Mouse (Mus musculus) myocyte (in vitro differentiated cells): Measurements from ENCODE around the gene Cyp2a4. TPM values are rescaled to one million over a fixed set of nuclear protein-coding genes. Genes with fewer than 3 reads are reported as not detected.
"Not testable (repeated sequence)": the region's sequence is repeated elsewhere in the genome, so short reads cannot be mapped to it uniquely, and the experiment has no call there.

ENCODE experiments used
- H3K27me3 ChIP-seq: one replicate; pipeline ENCODE4 v1.6.1; 2011; ENCODE audit not compliant: control insufficient read depth, insufficient read depth, insufficient read length
- H3K36me3 ChIP-seq: one replicate; pipeline ENCODE4 v1.6.1; 2011; ENCODE audit not compliant: control insufficient read depth, insufficient read depth
- H3K4me2 ChIP-seq: one replicate; pipeline ENCODE4 v1.6.1; 2011; ENCODE audit warnings: low read depth, control low read depth
- H3K4me3 ChIP-seq: one replicate; pipeline ENCODE4 v1.5.1; 2011; ENCODE audit warnings: mild to moderate bottlenecking, control low read depth, moderate library complexity
- H3K79me2 ChIP-seq: one replicate; pipeline ENCODE4 v1.6.1; 2011; ENCODE audit not compliant: control insufficient read depth, insufficient read depth
- H3ac ChIP-seq: one replicate; pipeline ENCODE4 v1.6.1; 2011; ENCODE audit not compliant: control insufficient read depth, insufficient read length
- polyA plus RNA-seq: library from polyadenylated mRNA; unstranded; fragments of >200 nt; fragmentation: generic; extraction: Trizol; gene quantifications from one replicate; pipeline ENCODE4 v1.2.1, GENCODE M21; 2012; ENCODE audit warnings: missing spikeins

Gene Cyp2a4
- polyA plus RNA-seq = not detected

- H3K79me2 ChIP-seq, H3K36me3 ChIP-seq, H3K4me2 ChIP-seq, H3K4me3 ChIP-seq, H3ac ChIP-seq, H3K27me3 ChIP-seq: not testable (repeated sequence)
Measured at GRCm38 (mm10) chr7:26306926-26307325, at the start of gene Cyp2a4. TSS of gene Cyp2a4 (plus strand) at chr7:26307169.

GRCm38 (mm10) chr7:26260034-26260433, 46.9 kb upstream of the Cyp2a4 start, which contains the start of gene Vmn1r184:
TSS of gene Vmn1r184 (plus strand) at chr7:26260334.
- H3K36me3 ChIP-seq, H3K4me3 ChIP-seq, H3K4me2 ChIP-seq, H3K27me3 ChIP-seq, H3ac ChIP-seq, H3K79me2 ChIP-seq: not testable (repeated sequence)

GRCm38 (mm10) chr7:26303429-26304166, 3.4 kb upstream of the Cyp2a4 start:
- not testable (repeated sequence) for H3K27me3 ChIP-seq, H3K79me2 ChIP-seq, H3K36me3 ChIP-seq, H3K4me2 ChIP-seq, H3K4me3 ChIP-seq, H3ac ChIP-seq

GRCm38 (mm10) chr7:26311786-26312185, 4.8 kb downstream of the Cyp2a4 start:
- not testable (repeated sequence) for H3K4me2 ChIP-seq, H3ac ChIP-seq, H3K36me3 ChIP-seq, H3K27me3 ChIP-seq, H3K79me2 ChIP-seq, H3K4me3 ChIP-seq

GRCm38 (mm10) chr7:26315194-26315593, 8.2 kb downstream of the Cyp2a4 start:
- H3K36me3 ChIP-seq, H3K4me3 ChIP-seq, H3K27me3 ChIP-seq, H3ac ChIP-seq, H3K4me2 ChIP-seq, H3K79me2 ChIP-seq: not testable (repeated sequence)

GRCm38 (mm10) chr7:26315809-26316208, 8.8 kb downstream of the Cyp2a4 start:
- not testable (repeated sequence) for H3K79me2 ChIP-seq, H3K4me2 ChIP-seq, H3K36me3 ChIP-seq, H3K27me3 ChIP-seq, H3K4me3 ChIP-seq, H3ac ChIP-seq

- not testable (repeated sequence) for H3K79me2 ChIP-seq, H3K4me3 ChIP-seq, H3ac ChIP-seq, H3K27me3 ChIP-seq, H3K4me2 ChIP-seq, H3K36me3 ChIP-seq
Measured at GRCm38 (mm10) chr7:26320361-26320760, 13.4 kb downstream of the Cyp2a4 start.

GRCm38 (mm10) chr7:26350177-26350576, 43.2 kb downstream of the Cyp2a4 start:
- H3ac ChIP-seq, H3K4me3 ChIP-seq, H3K27me3 ChIP-seq, H3K79me2 ChIP-seq, H3K36me3 ChIP-seq, H3K4me2 ChIP-seq: not testable (repeated sequence)

GRCm38 (mm10) chr7:26352258-26352657, 45.3 kb downstream of the Cyp2a4 start:
- H3K4me3 ChIP-seq, H3ac ChIP-seq, H3K27me3 ChIP-seq, H3K79me2 ChIP-seq, H3K36me3 ChIP-seq, H3K4me2 ChIP-seq: not testable (repeated sequence)

GRCm38 (mm10) chr7:26356719-26357118, 49.8 kb downstream of the Cyp2a4 start:
- H3K4me2 ChIP-seq, H3ac ChIP-seq, H3K36me3 ChIP-seq, H3K4me3 ChIP-seq, H3K79me2 ChIP-seq, H3K27me3 ChIP-seq: not testable (repeated sequence)

Other genes starting within 250 kb of the Cyp2a4 start
- gene Cyp2b13, start 245.7 kb upstream of the Cyp2a4 start, polyA plus RNA-seq = 0.49 TPM
- not detected for gene Cyp2b9, start 133.8 kb upstream of the Cyp2a4 start, polyA plus RNA-seq
- not detected for gene Vmn1r184, start 46.8 kb upstream of the Cyp2a4 start, polyA plus RNA-seq
- not detected for gene Nlrp9c, start 96.5 kb downstream of the Cyp2a4 start, polyA plus RNA-seq
- not detected for gene Nlrp4a, start 127.9 kb downstream of the Cyp2a4 start, polyA plus RNA-seq
- gene Nlrp9a, start 227.9 kb downstream of the Cyp2a4 start, polyA plus RNA-seq = not detected